Mouse (Mus musculus) retina, embryonic 14.5 days (tissue): ENCODE measurements around the gene Cldn10.

Experiments used
- DNase-seq: peaks from one replicate; pipeline ENCODE4 v3.0.0-alpha.2; 2015; ENCODE audit warnings: low spot score

The Cldn10 gene

GRCm38 (mm10) chr14:118866014-118866811, 78.5 kb downstream of the Cldn10 start:
- no peak for DNase-seq

DNA sequence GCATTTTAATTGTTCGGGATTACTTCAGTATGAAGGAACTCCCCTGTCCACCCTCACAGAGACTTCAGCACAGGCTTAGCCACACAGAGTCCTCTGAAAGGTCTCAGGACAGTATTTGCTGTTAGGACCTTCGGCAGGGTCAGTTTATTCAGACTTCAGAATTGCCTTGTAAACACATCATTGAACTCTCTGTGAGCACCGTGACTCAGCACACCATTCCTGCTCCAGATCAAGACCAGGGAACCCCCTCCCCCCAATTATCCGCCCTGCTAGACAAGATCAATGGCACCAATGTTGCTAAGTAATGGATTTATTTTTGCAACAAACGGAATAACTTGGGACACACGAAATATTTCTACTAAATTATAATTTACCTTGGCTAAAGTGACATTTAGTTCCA, 79.7 kb downstream of the Cldn10 start:
- peak; percentile 43 for DNase-seq

DNA sequence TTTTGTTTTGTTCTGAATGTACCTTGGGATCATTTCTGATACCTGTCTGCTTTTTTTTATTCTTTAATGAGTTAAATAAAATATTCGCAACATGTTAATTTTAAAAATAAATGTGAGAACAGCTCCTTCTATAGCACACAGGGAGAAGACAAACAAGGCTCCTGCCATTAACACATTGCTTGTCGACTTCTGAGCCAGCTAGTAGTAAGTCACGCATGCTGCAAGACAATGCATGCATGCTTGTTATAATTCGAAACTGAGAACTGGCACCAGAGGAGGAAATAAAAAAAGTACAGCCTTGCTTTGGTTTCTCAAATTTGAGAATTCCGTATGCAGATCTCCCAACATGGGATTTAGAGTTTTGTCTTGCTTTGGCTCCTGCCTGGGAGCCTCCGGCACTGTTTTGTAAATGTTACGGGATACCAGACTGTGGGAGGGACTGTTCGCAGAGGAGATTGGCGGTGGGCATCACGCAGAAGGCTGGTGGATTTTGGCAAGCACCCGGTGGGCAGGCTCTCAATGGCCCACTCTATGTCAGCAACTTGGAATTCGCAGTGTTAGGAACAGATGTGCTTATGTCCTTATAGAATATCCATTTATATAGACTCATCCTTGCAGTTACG, 80.5 kb downstream of the Cldn10 start:
- DNase-seq = no peak

DNA sequence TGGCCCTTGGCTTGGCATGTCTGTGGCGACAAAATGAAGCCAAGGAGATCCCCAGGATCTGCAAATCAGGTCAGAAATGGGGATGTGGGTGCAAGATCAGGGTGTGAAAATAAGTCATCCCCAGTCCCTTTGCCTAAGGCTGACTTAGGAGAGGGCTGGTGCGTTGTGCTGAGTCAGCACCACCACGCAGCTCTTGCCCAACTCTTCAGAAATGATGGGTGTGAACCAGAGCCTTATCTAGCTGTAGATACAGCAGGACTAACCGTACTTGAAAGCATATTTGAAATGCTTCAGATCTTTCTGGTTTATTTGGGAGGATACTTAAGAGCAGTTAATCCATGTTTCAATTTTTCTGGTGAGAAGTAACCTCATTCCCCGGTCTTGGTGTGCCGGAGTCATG, 82.0 kb downstream of the Cldn10 start:
- DNase-seq = no peak

GRCm38 (mm10) chr14:118874126-118874525, 86.4 kb downstream of the Cldn10 start:
- no peak for DNase-seq

DNA sequence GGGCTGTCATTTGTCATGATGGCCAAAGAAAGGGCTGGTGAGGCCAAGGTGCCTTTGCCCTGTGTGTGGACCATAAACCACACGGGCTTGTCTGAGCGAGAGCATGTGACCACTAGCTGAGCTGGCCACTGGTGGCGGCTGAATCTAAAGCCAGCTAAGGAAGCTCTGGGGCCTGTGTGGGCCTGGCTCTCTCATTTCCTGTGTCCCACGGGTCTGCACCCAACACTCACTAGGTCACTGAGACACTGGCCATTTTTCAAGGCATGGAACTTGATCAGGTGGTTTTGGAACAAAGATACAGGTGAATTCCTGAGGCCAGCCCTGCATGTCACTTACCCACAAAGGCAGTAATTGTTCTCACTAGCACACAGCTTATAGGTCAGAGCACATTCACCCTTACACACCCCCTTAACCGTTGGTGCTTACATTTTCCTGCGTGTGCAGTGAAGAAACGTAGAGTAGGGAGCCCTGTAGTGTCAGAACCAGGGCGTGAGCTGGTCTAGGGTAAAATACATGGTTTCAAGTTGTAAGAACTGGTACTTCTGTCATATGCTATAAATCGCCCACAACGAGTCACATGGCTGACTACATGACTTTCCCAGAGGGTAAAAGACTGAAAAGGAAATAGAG, 87.2 kb downstream of the Cldn10 start:
- DNase-seq = no peak

DNA sequence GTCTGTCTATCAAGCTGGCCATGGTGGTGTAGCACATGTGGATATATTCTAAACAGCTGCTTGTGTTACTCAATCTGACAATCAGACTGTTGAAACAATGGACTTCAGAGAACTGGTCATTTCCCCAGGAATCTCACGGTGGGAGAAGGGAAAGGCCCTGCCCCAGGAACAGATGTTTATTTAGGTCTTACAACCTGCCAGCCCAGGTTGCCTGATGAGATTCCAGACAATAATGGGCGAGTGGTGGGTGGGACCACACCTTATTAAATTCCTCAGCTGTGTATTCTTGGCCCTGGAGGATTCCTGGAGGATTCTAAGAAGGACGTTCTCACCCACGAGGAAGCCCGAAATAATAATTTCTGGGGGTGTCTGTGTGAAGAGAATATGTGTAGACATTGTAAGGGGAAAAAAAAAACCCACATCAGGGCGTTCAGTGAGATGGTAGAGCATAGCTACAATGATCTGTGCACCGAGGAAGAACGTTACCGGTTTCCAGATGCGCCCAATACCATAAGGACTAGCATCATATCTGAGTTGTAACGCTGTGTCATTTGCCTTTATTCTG, 90.7 kb downstream of the Cldn10 start:
- no peak for DNase-seq

DNA sequence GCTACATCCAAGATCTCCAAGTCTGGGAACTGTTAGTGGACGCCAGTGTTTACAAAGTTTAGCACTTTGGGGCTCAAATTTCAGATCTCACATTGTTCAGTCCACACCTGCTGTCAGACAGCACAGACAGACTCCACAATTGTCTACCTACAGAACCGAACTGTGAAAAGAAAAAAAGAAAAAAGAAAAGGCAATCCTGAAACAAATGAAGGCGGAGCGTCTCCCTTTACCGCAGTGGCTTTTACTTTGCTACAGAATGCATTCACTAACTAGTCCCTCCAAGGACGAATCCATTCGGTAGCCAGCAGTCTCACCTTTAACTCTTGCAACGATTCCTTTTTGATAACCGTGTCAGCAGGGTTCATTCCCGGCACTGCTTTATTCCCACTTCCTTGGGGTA, 93.0 kb downstream of the Cldn10 start:
- no peak for DNase-seq

GRCm38 (mm10) chr14:118883344-118884249, 95.9 kb downstream of the Cldn10 start:
- no peak for DNase-seq

DNA sequence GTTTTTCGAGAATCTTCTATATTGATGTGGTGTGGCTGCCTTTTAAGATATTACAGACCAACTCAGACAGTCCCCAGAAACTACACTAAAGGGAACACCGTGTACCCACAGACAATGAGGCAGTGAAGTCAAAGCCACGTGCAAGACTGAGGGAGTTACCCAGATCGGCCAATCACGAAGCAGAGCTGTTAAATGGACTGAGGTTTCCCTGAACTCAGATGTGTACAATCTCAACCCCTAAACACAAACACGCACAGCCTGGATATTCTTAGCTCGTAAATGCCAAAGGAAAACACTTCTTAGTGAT, 96.5 kb downstream of the Cldn10 start:
- DNase-seq = no peak

GRCm38 (mm10) chr14:118890101-118890500, 102.4 kb downstream of the Cldn10 start:
- DNase-seq = no peak

DNA sequence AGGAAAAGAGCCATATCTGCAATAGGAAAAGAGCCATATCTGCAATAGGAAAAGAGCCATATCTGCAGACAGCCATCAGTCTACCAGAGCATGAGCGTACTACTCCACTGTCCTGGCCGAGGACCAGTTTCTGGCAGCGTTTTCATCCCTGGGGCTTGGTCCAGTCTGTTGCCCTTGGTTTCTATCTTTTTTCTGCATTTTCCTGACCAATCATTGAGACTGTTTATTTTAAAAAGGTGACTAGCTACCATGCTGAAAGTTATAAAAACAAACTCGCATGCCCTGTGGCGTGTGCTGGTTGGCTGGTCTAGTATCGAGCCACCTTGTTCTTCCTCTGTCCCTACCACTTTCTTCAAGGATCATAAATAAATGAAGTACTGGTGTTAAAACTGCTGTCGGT, 107.5 kb downstream of the Cldn10 start:
- DNase-seq = no peak

- no peak for DNase-seq
Measured at GRCm38 (mm10) chr14:118895655-118896054, 107.9 kb downstream of the Cldn10 start.

GRCm38 (mm10) chr14:118899940-118900339, 112.2 kb downstream of the Cldn10 start:
- no peak for DNase-seq

DNA sequence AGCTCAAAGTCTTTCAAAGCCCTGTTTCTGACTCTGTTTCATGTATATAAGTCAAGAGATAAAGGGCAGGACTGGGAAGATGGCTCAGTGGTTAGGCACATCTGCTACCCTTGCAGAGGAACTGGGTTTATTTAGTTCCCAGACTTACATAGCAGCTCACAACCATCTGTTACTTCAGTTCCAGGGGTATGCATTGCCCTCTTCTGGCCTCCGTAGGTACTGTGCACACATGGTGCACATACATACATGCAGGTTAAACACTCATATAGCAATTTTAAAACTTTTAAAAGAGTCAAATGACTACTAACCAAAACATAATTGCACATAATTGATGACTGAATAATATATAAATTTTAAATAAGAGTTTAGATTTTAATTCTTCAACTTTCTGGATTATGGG, 113.2 kb downstream of the Cldn10 start:
- DNase-seq = no peak

- DNase-seq = no peak
Measured at GRCm38 (mm10) chr14:118903397-118903796, 115.7 kb downstream of the Cldn10 start.

- DNase-seq = peak; percentile 75
Measured at GRCm38 (mm10) chr14:118903867-118904562, 116.3 kb downstream of the Cldn10 start.

- no peak for DNase-seq
Measured at GRCm38 (mm10) chr14:118907592-118907991, 119.9 kb downstream of the Cldn10 start.

- no peak for DNase-seq
Measured at GRCm38 (mm10) chr14:118909872-118910271, 122.2 kb downstream of the Cldn10 start.

- peak; percentile 61 for DNase-seq
Measured at GRCm38 (mm10) chr14:118910332-118911222, 122.9 kb downstream of the Cldn10 start.
